Mouse (Mus musculus): ENCODE data around the gene C130079G13Rik. TPM values are rescaled to one million over a fixed set of nuclear protein-coding genes. Genes with fewer than 3 reads are reported as not detected.
"Not testable (repeated sequence)": the region's sequence is repeated elsewhere in the genome, so short reads cannot be mapped to it uniquely, and the experiment has no call there.

C130079G13Rik gene
- total RNA-seq (2018; cell fraction: chromatin; rRNA removed): not detected
- not detected for total RNA-seq (2018; cell fraction: cytosol; rRNA removed)
- total RNA-seq (2018; cell fraction: nucleus; rRNA removed): not detected
- not detected in 3 replicates for polyA plus RNA-seq (2018)

GRCm38 (mm10) chr3:59924914-59925313 lies at the start of gene C130079G13Rik:
C130079G13Rik (plus strand) TSS chr3:59925214.
- Histone ChIP-seq H3K27ac (no peak within 1 kb of the TSS), H3K36me3 (ENCODE audit: inconsistent target) (no peaks in the 10 kb centered on the region), H3K4me3 (ENCODE audit: inconsistent target) (no peak within 1 kb of the TSS), H3K79me2 (ENCODE audit: inconsistent target) (no peaks in the 10 kb centered on the region)
- 94% methylated on average over 2 of the region's 2 CpGs for WGBS (ENCODE audit: missing documents)

- WGBS (ENCODE audit: missing documents): 80% methylated on average over 1 of the region's 1 CpGs
Measured at GRCm38 (mm10) chr3:59877601-59878000, 47.4 kb upstream of the C130079G13Rik start.

GRCm38 (mm10) chr3:59879801-59880554 lies 45.0 kb upstream of the C130079G13Rik start:
- not testable (repeated sequence) for H3K4me3 ChIP-seq (ENCODE audit: inconsistent target); H3K79me2 ChIP-seq (ENCODE audit: inconsistent target); H3K36me3 ChIP-seq (ENCODE audit: inconsistent target); H3K27ac ChIP-seq
- 91% methylated on average over 7 of the region's 7 CpGs for WGBS (ENCODE audit: missing documents)

More at GRCm38 (mm10) chr3:59877601-59878000, 47.4 kb upstream of the C130079G13Rik start:
- H3K4me3 ChIP-seq (ENCODE audit: inconsistent target); H3K79me2 ChIP-seq (ENCODE audit: inconsistent target); H3K36me3 ChIP-seq (ENCODE audit: inconsistent target); H3K27ac ChIP-seq: not testable (repeated sequence)

GRCm38 (mm10) chr3:59893276-59893675 lies 31.7 kb upstream of the C130079G13Rik start:
- WGBS (ENCODE audit: missing documents): 47% methylated on average over 2 of the region's 2 CpGs

GRCm38 (mm10) chr3:59934621-59935020 lies 9.6 kb downstream of the C130079G13Rik start:
- no peaks in the 10 kb centered on the region for H3K36me3 ChIP-seq (ENCODE audit: inconsistent target)
- 89% methylated on average over 1 of the region's 1 CpGs for WGBS (ENCODE audit: missing documents)
- no peak overlapping the region for H3K4me3 ChIP-seq (ENCODE audit: inconsistent target)
- no peak overlapping the region for H3K27ac ChIP-seq
- H3K79me2 ChIP-seq (ENCODE audit: inconsistent target): no peaks in the 10 kb centered on the region

More at GRCm38 (mm10) chr3:59893276-59893675, 31.7 kb upstream of the C130079G13Rik start:
- H3K4me3 ChIP-seq (ENCODE audit: inconsistent target): no peak overlapping the region
- H3K36me3 ChIP-seq (ENCODE audit: inconsistent target): no peaks in the 10 kb centered on the region
- H3K27ac ChIP-seq: no peak overlapping the region
- no peaks in the 10 kb centered on the region for H3K79me2 ChIP-seq (ENCODE audit: inconsistent target)

GRCm38 (mm10) chr3:59947294-59947950 lies 22.4 kb downstream of the C130079G13Rik start:
- Histone ChIP-seq H3K79me2 (ENCODE audit: inconsistent target) (no peaks in the 10 kb centered on the region), H3K36me3 (ENCODE audit: inconsistent target) (no peaks in the 10 kb centered on the region), H3K27ac (no peak overlapping the region), H3K4me3 (ENCODE audit: inconsistent target) (no peak overlapping the region)
- 93% methylated on average over 10 of the region's 10 CpGs for WGBS (ENCODE audit: missing documents)

GRCm38 (mm10) chr3:59970891-59971290 lies 45.9 kb downstream of the C130079G13Rik start:
- WGBS (ENCODE audit: missing documents): 97% methylated on average over 5 of the region's 5 CpGs
- Histone ChIP-seq H3K4me3 (ENCODE audit: inconsistent target) (no peak overlapping the region), H3K27ac (no peak overlapping the region), H3K36me3 (ENCODE audit: inconsistent target) (no peaks in the 10 kb centered on the region), H3K79me2 (ENCODE audit: inconsistent target) (no peaks in the 10 kb centered on the region)

- Histone ChIP-seq H3K4me3 (ENCODE audit: inconsistent target) (no peak overlapping the region), H3K79me2 (ENCODE audit: inconsistent target) (no peaks in the 10 kb centered on the region), H3K36me3 (ENCODE audit: inconsistent target) (no peaks in the 10 kb centered on the region), H3K27ac (no peak overlapping the region)
Measured at GRCm38 (mm10) chr3:59974591-59974990, 49.6 kb downstream of the C130079G13Rik start.

Other genes starting within 250 kb of the C130079G13Rik start
- gene Gm5538, start 195.4 kb upstream of the C130079G13Rik start, polyA plus RNA-seq (2018): not detected in 3 replicates
- gene Gm8298, start 64.2 kb upstream of the C130079G13Rik start, polyA plus RNA-seq (2018): not detected in 3 replicates
- gene Aadacl2, start 81.5 kb downstream of the C130079G13Rik start, polyA plus RNA-seq (2018): not detected in 3 replicates
- gene Aadac, start 100.5 kb downstream of the C130079G13Rik start, polyA plus RNA-seq (2018): not detected in 3 replicates
- gene Sucnr1, start 156.7 kb downstream of the C130079G13Rik start, polyA plus RNA-seq (2018): not detected in 3 replicates